In genomic region chr6:3512611-3513010, GRCm38 (mm10) we compare ENCODE assay signal across 10 mouse cellular contexts. TPM values are rescaled to one million over a fixed set of nuclear protein-coding genes. Genes with fewer than 3 reads are reported as not detected.
DNase-seq lines count a peak whose midpoint lies in the region; ATAC-seq and TF ChIP-seq lines count a peak whose summit lies in the region.
"Had no signal": no experiment of that assay in that cellular context is flagged by ENCODE, and none has a peak within 500 bp of the region (broad histone marks: within the 10 kb centered on the region; RNA-seq: fewer than 3 reads in every experiment).

No protein-coding gene starts in this region.

- H3K9me3 ChIP-seq in lung, embryonic 14.5 days (ENCODE audit: low read depth, low read length): no peaks in the 10 kb centered on the region
- H3K9me3 ChIP-seq in forebrain, embryonic 14.5 days (replicated peaks; ENCODE audit: control insufficient read depth, low read length): no peaks in the 10 kb centered on the region
- H3K9me3 ChIP-seq: embryonic facial prominence, embryonic 15.5 days had no signal

- TF ChIP-seq CTCF in lung, embryonic 14.5 days (IDR thresholded peaks at IDR 0.05; ENCODE audit: low read depth): no peak

- H3K9ac ChIP-seq in lung, embryonic 14.5 days: no peak overlapping the region
- H3K9ac ChIP-seq in forebrain, embryonic 14.5 days (ENCODE audit: low read length): 0 out of 2 replicates have a peak overlapping the region, but pooled peaks have one; percentile 1
- H3K9ac ChIP-seq: embryonic facial prominence, embryonic 15.5 days had no signal

- 40% methylated on average over 3 of the region's 3 CpGs for WGBS in lung, embryonic 14.5 days
- 11% methylated on average over 3 of the region's 3 CpGs for WGBS in forebrain, embryonic 14.5 days

- no peaks in the 10 kb centered on the region for H3K27me3 ChIP-seq in lung, embryonic 14.5 days (ENCODE audit: insufficient read depth, low read length)
- H3K27me3 ChIP-seq in forebrain, embryonic 14.5 days (replicated peaks; ENCODE audit: control insufficient read depth, insufficient read depth, low read length): no peaks in the 10 kb centered on the region
- H3K27me3 ChIP-seq: embryonic facial prominence, embryonic 15.5 days had no signal

- intact Hi-C loops in left cerebral cortex, postnatal 10 days (cut with DNase I): loop anchor here (5.0 to 10.0 kb wide), 4 partner anchors 1232 to 1890 kb away; partner anchors contain the start of genes Asb4, Peg10 and Sgce

- no peak overlapping the region for H3K4me3 ChIP-seq in lung, embryonic 14.5 days (ENCODE audit: low read depth, low read length)
- H3K4me3 ChIP-seq in forebrain, embryonic 14.5 days (ENCODE audit: low read depth, low read length): no peak overlapping the region
- H3K4me3 ChIP-seq: embryonic facial prominence, embryonic 15.5 days had no signal

- peak; percentile 32 for DNase-seq in lung, embryonic 14.5 days
- DNase-seq in lung, adult 18-20 months: no peak
- peak; percentile 74 for DNase-seq in forebrain, embryonic 14.5 days (ENCODE audit: low spot score)
- DNase-seq in left cerebral cortex, postnatal 10 days (ENCODE audit: extremely low spot score in 1 of 2, low spot score in 2 of 2): peak; percentile 35 to 46
- DNase-seq in right cerebral cortex, postnatal 25 days: peak; percentile 22
- no peak for DNase-seq in adrenal gland, postnatal 36 days
- DNase-seq in urinary bladder, postnatal 10 days (ENCODE audit: low spot score): no peak
- DNase-seq in adrenal gland, postnatal 14 days: no peak

- peaks cover 2% of the 10 kb centered on the region; the same call in 1 of the 2 replicates for H3K36me3 ChIP-seq in lung, embryonic 14.5 days (ENCODE audit: insufficient read depth)
- peaks cover 3% of the 10 kb centered on the region; the same call in 1 of the 2 replicates for H3K36me3 ChIP-seq in forebrain, embryonic 14.5 days (ENCODE audit: control insufficient read depth, insufficient read depth, low read length)
- H3K36me3 ChIP-seq: embryonic facial prominence, embryonic 15.5 days had no signal

- no peaks in the 10 kb centered on the region for H3K4me1 ChIP-seq in lung, embryonic 14.5 days (ENCODE audit: insufficient read depth)
- peaks cover 16% of the 10 kb centered on the region; the same call in 1 of the 2 replicates for H3K4me1 ChIP-seq in forebrain, embryonic 14.5 days (ENCODE audit: control insufficient read depth, insufficient read depth, low read length)
- H3K4me1 ChIP-seq: embryonic facial prominence, embryonic 15.5 days had no signal

- ATAC-seq in lung, embryonic 14.5 days (ENCODE audit: insufficient read depth): peak; percentile 80
- peak; percentile 83 for ATAC-seq in forebrain, embryonic 14.5 days

- H3K27ac ChIP-seq in lung, embryonic 14.5 days (ENCODE audit: low read depth): no peak overlapping the region
- H3K27ac ChIP-seq in forebrain, embryonic 14.5 days (ENCODE audit: low read depth, low read length): peak overlapping the region; percentile 61
- H3K27ac ChIP-seq: embryonic facial prominence, embryonic 15.5 days had no signal

- no peak overlapping the region for H3K4me2 ChIP-seq in lung, embryonic 14.5 days
- no peak overlapping the region for H3K4me2 ChIP-seq in forebrain, embryonic 14.5 days (ENCODE audit: low read length)
- H3K4me2 ChIP-seq: embryonic facial prominence, embryonic 15.5 days had no signal

RNA-seq across cellular contexts. Expression of gene Vps50, which starts 14.4 kb away (rescaled TPM):
- 31.2 and 31.8 TPM in 2 replicates for polyA plus RNA-seq in lung, embryonic 14.5 days (2014; fragmentation: Nextera tagmentation; extraction: Ambion mirVana)
- polyA plus RNA-seq in forebrain, embryonic 14.5 days (2014; fragmentation: Nextera tagmentation; extraction: Ambion mirVana): 49.7 and 54.1 TPM in 2 replicates
- total RNA-seq in left cerebral cortex, postnatal 10 days (2021): 10 to 100 TPM; 60.1 to 61.9 TPM
- total RNA-seq in adrenal gland, postnatal 36 days (2021): 10 to 100 TPM; 19.6 to 26.2 TPM
- 19.6 and 20.3 TPM in 2 replicates for total RNA-seq in adrenal gland, postnatal 14 days (2021)

RNA-seq across cellular contexts. Expression of gene Hepacam2, which starts 14.5 kb away (rescaled TPM):
- polyA plus RNA-seq in lung, embryonic 14.5 days (2014; fragmentation: Nextera tagmentation; extraction: Ambion mirVana): 0.26 and 0.39 TPM in 2 replicates
- polyA plus RNA-seq in forebrain, embryonic 14.5 days (2014; fragmentation: Nextera tagmentation; extraction: Ambion mirVana): 0.95 and 1.5 TPM in 2 replicates
- under 1 TPM; 0.54 to 0.67 TPM for total RNA-seq in left cerebral cortex, postnatal 10 days (2021)
- under 1 TPM in 1 of 2 experiments, not detected in 1; 0.20 TPM for total RNA-seq in adrenal gland, postnatal 36 days (2021)
- 0.30 TPM in 1 of 2 replicates, not detected in the other for total RNA-seq in adrenal gland, postnatal 14 days (2021)
- total RNA-seq: MEL had no signal

Comparison
In these comparisons a context has a peak if more than half of its experiments do, and no peak if none do; other contexts are left out.
1. DNase-seq: peak in lung, embryonic 14.5 days (single experiment), forebrain, embryonic 14.5 days (single experiment), left cerebral cortex, postnatal 10 days (2 of 2) and right cerebral cortex, postnatal 25 days (single experiment); none in lung, adult 18-20 months (0 of 2), adrenal gland, postnatal 36 days (0 of 2), urinary bladder, postnatal 10 days (single experiment) and adrenal gland, postnatal 14 days (single experiment).